Mouse (Mus musculus) forebrain, embryonic 14.5 days (tissue): ENCODE data around the gene Gm10273. TPM values are rescaled to one million over a fixed set of nuclear protein-coding genes. Genes with fewer than 3 reads are reported as not detected.
"Not testable (repeated sequence)": the region's sequence is repeated elsewhere in the genome, so short reads cannot be mapped to it uniquely, and the experiment has no call there.

Experiments used
- ATAC-seq: fragments of 200-750 bp; cut with Nextera tagmentation; 2 replicates; pipeline ENCODE4 v1.8.0; 2017; ENCODE audit warnings: mild to moderate bottlenecking, moderate library complexity
- DNase-seq: peaks from one replicate; pipeline ENCODE4 v3.0.0-alpha.2; 2015; ENCODE audit warnings: low spot score
- H3K27ac ChIP-seq: fragments of 300-500 bp; sonication (generic); 2 replicates; pipeline ENCODE4 v1.5.1; 2014; ENCODE audit warnings: low read depth, mild to moderate bottlenecking, control low read depth, low read length, moderate library complexity
- H3K27me3 ChIP-seq: fragments of 300-500 bp; sonication (generic); replicated peaks from 2 replicates; pipeline ENCODE4 v1.6.1; 2014; ENCODE audit warnings: low read length, control low read depth, mixed read lengths; ENCODE audit not compliant: control insufficient read depth, insufficient read depth
- H3K36me3 ChIP-seq: fragments of 300-500 bp; sonication (generic); 2 replicates; pipeline ENCODE4 v1.6.1; 2014; ENCODE audit warnings: low read length, control low read depth; ENCODE audit not compliant: control insufficient read depth, insufficient read depth
- H3K4me1 ChIP-seq: fragments of 300-500 bp; sonication (generic); 2 replicates; pipeline ENCODE4 v1.6.1; 2014; ENCODE audit warnings: antibody characterized with exemption, low read length, control low read depth; ENCODE audit not compliant: control insufficient read depth, insufficient read depth
- H3K4me2 ChIP-seq: fragments of 300-500 bp; sonication (generic); 2 replicates; pipeline ENCODE4 v1.6.1; 2014; ENCODE audit warnings: mild to moderate bottlenecking, control low read depth, low read length
- H3K4me3 ChIP-seq: fragments of 300-500 bp; sonication (generic); 2 replicates; pipeline ENCODE4 v1.5.1; 2014; ENCODE audit warnings: low read depth, low read length, control low read depth
- H3K9ac ChIP-seq: fragments of 300-500 bp; sonication (generic); 2 replicates; pipeline ENCODE4 v1.6.1; 2014; ENCODE audit warnings: mild to moderate bottlenecking, low read length, control low read depth, moderate library complexity
- H3K9me3 ChIP-seq: fragments of 300-500 bp; sonication (generic); replicated peaks from 2 replicates; pipeline ENCODE4 v1.6.1; 2016; ENCODE audit warnings: low read length, control low read depth, mixed read lengths; ENCODE audit not compliant: control insufficient read depth
- WGBS: fragments of 180-500 bp; shearing (Covaris S2); extraction: QIAGEN DNeasy Blood & Tissue Kit; methylation state at CpG from one replicate; pipeline ENCODE4 v1.1.7; 2014; 5-methylcytosine and 5-hydroxymethylcytosine counted together
- polyA plus RNA-seq: library from polyadenylated mRNA; unstranded; fragments of >200 nt; fragmentation: Nextera tagmentation; extraction: Ambion mirVana; gene quantifications from 2 replicates; pipeline ENCODE4 v1.2.1, GENCODE M21; 2014

Gene Gm10273
- not detected in 2 replicates for polyA plus RNA-seq

DNA sequence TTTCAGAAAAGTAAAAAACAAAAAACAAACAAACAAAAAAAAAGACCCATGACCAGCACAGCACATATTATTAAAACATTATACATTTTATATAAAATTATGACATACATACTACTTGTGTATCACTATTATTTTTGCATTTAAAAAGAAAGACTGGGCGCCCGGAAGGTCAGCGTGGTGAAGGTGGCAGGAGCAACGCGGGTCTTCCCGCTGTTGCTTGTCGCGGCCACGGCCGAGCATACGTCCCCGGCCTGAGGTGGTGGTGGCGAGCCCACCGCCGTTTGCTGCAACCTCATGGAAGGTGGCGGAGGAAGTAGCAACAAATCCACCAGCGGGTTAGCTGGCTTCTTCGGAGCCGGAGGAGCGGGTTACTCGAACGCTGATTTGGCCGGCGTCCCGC is at the start of gene Gm10273:
Gene Gm10273, plus strand, starts transcription at position 172 of the 400 bp plus-strand sequence.
- H3K4me3 ChIP-seq, H3K27ac ChIP-seq, H3K9ac ChIP-seq, H3K9me3 ChIP-seq, DNase-seq, H3K4me1 ChIP-seq, ATAC-seq, H3K4me2 ChIP-seq, H3K27me3 ChIP-seq, H3K36me3 ChIP-seq: not testable (repeated sequence)
- WGBS = 94% methylated on average over 10 of the region's 25 CpGs

DNA sequence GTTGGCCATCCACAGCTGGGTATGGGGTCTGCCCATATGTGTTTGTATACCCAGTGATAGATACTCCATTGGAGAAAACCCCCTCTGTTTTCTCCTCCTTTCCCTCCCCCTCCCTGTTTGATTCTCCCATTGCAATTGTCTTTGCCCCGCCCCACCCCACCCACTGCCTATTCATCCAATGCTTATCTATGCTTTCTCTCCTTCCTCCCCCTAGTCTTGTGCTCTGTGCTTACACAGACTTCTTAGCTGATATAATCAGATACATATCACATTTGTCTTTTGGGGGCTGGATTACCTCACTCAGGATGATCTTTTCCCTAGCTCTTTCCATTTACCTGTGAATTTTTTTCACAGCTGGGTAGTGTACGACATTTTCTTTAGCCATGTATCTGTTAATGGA is 48.9 kb upstream of the Gm10273 start:
- no peak for ATAC-seq
- DNase-seq = no peak
- Histone ChIP-seq H3K27me3 (no peaks in the 10 kb centered on the region), H3K9me3 (no peaks in the 10 kb centered on the region), H3K4me3 (no peak overlapping the region), H3K36me3 (peaks cover 38% of the 10 kb centered on the region), H3K9ac (no peak overlapping the region), H3K4me2 (no peak overlapping the region), H3K27ac (no peak overlapping the region), H3K4me1 (no peaks in the 10 kb centered on the region)
- WGBS = 94% methylated on average over 2 of the region's 2 CpGs

DNA sequence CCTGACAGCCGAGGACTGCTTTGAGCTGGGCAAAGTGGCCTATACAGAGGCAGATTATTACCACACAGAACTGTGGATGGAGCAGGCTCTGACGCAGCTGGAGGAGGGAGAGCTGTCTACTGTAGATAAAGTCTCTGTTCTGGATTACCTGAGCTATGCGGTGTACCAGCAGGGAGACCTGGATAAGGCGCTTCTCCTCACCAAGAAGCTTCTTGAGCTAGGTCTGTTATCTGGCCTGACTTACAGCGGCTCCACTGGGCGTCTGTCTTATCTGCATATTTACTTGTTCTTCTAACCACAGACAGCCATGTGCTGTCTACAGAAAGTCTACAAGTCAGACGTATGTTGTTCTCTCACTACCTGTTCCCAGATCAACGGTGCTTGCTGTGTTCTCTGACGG is 47.2 kb upstream of the Gm10273 start:
- Histone ChIP-seq H3K4me1 (no peaks in the 10 kb centered on the region), H3K4me3 (no peak overlapping the region), H3K27ac (no peak overlapping the region), H3K9me3 (no peaks in the 10 kb centered on the region), H3K9ac (no peak overlapping the region), H3K4me2 (no peak overlapping the region), H3K36me3 (peaks cover 47% of the 10 kb centered on the region), H3K27me3 (no peaks in the 10 kb centered on the region)
- 90% methylated on average over 9 of the region's 9 CpGs for WGBS
- no peak for DNase-seq
- ATAC-seq = no peak

DNA sequence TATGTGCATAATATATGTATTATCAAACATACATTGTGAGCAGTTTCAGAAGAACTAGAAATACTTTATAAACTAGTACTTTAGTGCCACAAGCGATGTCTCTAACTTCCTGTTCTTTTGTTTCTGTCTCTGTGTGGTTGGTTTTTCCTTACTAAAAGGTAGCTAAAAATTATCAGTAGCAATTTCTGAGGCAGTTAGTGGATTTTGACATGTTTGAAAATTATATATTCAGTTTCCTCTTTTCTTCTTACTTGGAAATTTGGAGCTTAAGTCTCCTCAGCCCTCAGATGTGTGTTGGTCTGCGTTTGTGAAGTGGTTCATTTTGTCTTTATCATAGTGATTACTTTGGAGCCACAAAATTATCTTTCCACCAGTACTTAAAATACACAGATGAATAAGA is 45.9 kb upstream of the Gm10273 start:
- H3K36me3 ChIP-seq = peaks cover 46% of the 10 kb centered on the region
- H3K4me1 ChIP-seq = no peaks in the 10 kb centered on the region
- no peak overlapping the region for H3K27ac ChIP-seq
- no peak overlapping the region for H3K4me3 ChIP-seq
- no peak for ATAC-seq
- no peak overlapping the region for H3K9ac ChIP-seq
- 96% methylated on average over 2 of the region's 2 CpGs for whole genome bisulfite sequencing
- H3K9me3 ChIP-seq = no peaks in the 10 kb centered on the region
- H3K27me3 ChIP-seq = no peaks in the 10 kb centered on the region
- no peak overlapping the region for H3K4me2 ChIP-seq
- no peak for DNase-seq

DNA sequence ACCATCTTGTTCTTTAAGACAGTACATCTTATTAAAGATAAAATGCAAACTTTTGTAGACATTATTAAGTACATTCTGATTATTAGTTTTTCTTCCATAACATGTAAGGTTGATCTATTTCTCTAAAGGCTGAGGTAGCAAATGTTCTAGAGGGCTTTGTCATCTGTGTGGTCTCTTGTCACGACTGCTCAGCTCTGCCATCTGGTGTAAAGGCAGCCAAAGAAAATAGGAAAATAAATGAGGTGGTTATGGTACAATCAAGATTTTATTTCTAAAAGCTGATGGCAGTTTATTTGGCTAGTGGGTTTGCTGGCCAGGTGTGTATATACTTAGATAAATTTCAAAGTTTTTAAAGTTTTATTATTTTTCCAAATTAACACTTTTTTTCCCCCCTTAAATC is 42.4 kb upstream of the Gm10273 start:
- H3K4me2 ChIP-seq = no peak overlapping the region
- no peak overlapping the region for H3K9ac ChIP-seq
- peak; percentile 42 for DNase-seq
- peaks cover 50% of the 10 kb centered on the region for H3K36me3 ChIP-seq
- H3K27me3 ChIP-seq = no peaks in the 10 kb centered on the region
- H3K4me3 ChIP-seq = no peak overlapping the region
- H3K27ac ChIP-seq = no peak overlapping the region
- ATAC-seq = no peak
- WGBS = 40% methylated on average over 1 of the region's 1 CpGs
- no peaks in the 10 kb centered on the region for H3K4me1 ChIP-seq
- H3K9me3 ChIP-seq = no peaks in the 10 kb centered on the region

DNA sequence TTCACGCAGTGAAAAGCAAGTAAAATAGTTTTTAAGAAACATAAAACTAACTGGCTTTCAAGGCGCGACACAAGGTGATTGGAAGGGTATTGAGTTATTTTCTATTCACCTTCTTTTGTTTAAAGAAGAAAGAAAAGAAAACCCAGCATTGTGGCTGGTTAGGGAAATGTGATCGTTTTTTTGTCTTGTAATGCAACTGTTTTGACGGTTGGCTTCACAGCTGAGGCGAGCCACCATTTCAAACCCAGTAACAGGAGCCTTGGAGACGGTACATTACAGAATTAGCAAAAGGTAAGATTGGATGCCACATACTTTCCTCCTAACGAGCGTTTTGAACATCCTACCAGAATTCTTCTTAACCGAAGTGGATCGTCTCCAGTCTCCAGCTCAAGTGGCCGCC is 41.3 kb upstream of the Gm10273 start:
- ATAC-seq = no peak
- WGBS = 23% methylated on average over 12 of the region's 12 CpGs
- no peak overlapping the region for H3K27ac ChIP-seq

DNA sequence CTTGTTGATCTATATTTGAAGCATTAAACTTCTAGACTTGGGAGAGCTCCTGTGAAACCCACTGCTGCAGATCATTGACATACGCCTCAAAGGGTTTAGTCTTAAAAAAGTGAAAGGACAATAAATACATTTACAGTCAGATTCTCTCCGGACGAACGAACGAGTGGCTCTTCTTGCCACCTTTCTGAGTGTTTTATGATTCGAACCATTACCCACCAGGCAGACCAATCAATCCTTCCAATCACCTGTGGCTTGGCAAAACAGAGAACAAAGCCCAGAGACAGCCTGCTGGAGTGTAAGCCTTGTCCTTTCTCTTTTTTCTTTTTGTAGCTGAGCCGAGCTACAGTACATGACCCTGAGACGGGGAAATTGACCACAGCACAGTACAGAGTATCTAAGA is 40.4 kb upstream of the Gm10273 start:
- H3K4me1 ChIP-seq = no peaks in the 10 kb centered on the region
- no peak for ATAC-seq

More for the DNA sequence above, 41.3 kb upstream of the Gm10273 start:
- no peak for DNase-seq
- Histone ChIP-seq H3K9ac (no peak overlapping the region), H3K4me2 (no peak overlapping the region), H3K9me3 (no peaks in the 10 kb centered on the region), H3K27me3 (no peaks in the 10 kb centered on the region), H3K4me1 (no peaks in the 10 kb centered on the region), H3K36me3 (peaks cover 41% of the 10 kb centered on the region), H3K4me3 (no peak overlapping the region)

DNA sequence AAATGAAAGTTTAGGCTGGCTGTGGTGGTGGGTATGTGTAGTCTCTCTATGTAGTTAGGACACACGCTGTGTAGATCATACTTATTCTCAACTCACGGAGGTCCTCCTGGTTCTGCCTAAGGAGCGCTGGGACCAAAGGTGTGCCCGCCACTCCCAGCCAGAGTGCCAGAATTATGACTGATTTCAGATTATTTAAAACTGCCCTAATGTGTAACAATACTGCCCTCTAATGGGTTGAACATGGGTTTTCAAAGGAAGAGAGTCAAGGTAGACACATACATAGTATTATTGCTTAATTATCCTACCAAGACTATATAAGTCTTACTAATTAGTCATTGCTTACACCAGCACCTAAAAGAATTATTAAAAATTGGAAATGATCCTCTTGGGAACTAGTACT is 36.7 kb upstream of the Gm10273 start:
- ATAC-seq (no peak), DNase-seq (no peak)
- peaks cover 47% of the 10 kb centered on the region for H3K36me3 ChIP-seq
- no peaks in the 10 kb centered on the region for H3K27me3 ChIP-seq
- no peaks in the 10 kb centered on the region for H3K4me1 ChIP-seq
- no peak overlapping the region for H3K9ac ChIP-seq
- H3K27ac ChIP-seq = no peak overlapping the region
- WGBS = 89% methylated on average over 4 of the region's 4 CpGs
- no peak overlapping the region for H3K4me3 ChIP-seq
- no peak overlapping the region for H3K4me2 ChIP-seq
- H3K9me3 ChIP-seq = no peaks in the 10 kb centered on the region

More for the DNA sequence above, 40.4 kb upstream of the Gm10273 start:
- 76% methylated on average over 8 of the region's 8 CpGs for WGBS
- Histone ChIP-seq H3K9me3 (no peaks in the 10 kb centered on the region), H3K4me3 (no peak overlapping the region), H3K27me3 (no peaks in the 10 kb centered on the region), H3K27ac (no peak overlapping the region), H3K4me2 (no peak overlapping the region), H3K9ac (no peak overlapping the region), H3K36me3 (peaks cover 41% of the 10 kb centered on the region)
- no peak for DNase-seq

DNA sequence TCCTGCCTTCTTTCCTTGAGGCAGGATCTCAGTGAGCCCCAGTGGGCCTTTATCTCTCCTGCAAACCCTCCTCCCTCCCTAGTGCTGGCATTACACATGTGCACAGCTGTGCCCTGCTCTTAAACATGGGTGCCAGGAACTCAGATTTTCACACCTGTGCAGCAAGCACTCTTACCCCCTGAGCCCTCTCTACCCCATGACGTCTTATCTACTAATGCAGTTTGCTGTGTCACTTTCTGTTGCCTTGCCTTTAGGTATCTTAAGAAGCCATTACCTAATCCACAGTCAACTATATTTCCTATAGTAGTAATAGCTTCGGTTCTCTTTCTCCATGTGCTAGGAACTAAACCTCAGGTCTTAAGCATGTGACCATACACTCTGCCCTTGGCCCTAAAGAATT is 32.2 kb upstream of the Gm10273 start:
- Histone ChIP-seq H3K4me3 (no peak overlapping the region), H3K27me3 (no peaks in the 10 kb centered on the region), H3K9me3 (no peaks in the 10 kb centered on the region), H3K9ac (no peak overlapping the region), H3K36me3 (peaks cover 69% of the 10 kb centered on the region), H3K27ac (no peak overlapping the region), H3K4me2 (no peak overlapping the region), H3K4me1 (no peaks in the 10 kb centered on the region)
- ATAC-seq (no peak), DNase-seq (no peak)
- WGBS = 97% methylated on average over 2 of the region's 2 CpGs
